Mouse (Mus musculus): ENCODE results near the gene Trappc1. TPM values are rescaled to one million over a fixed set of nuclear protein-coding genes. Genes with fewer than 3 reads are reported as not detected.

Gene Trappc1
- polyA plus RNA-seq, 1 experiment from 2014 or later = 123 TPM

GRCm38 (mm10) chr11:69297799-69298198 is 26.0 kb upstream of the Trappc1 start:
- TF ChIP-seq EP300 (optimal IDR thresholded peaks at IDR 0.05) = no peak
- TF ChIP-seq CTCF (IDR thresholded peaks at IDR 0.05; ENCODE audit: low read depth) = no peak
- Histone ChIP-seq H3K27ac (replicated peaks) (no peak overlapping the region), H3K9ac (ENCODE audit: low read length) (no peak overlapping the region), H3K9me3 (ENCODE audit: control insufficient read depth, low read length) (no peaks in the 10 kb centered on the region), H3K36me3 (ENCODE audit: control insufficient read depth, insufficient read depth, low read length) (peaks cover 2% of the 10 kb centered on the region; the same call in 1 of the 2 replicates), H3K27me3 (ENCODE audit: control insufficient read depth, insufficient read depth, low read length) (no peaks in the 10 kb centered on the region), H3K4me2 (replicated peaks; ENCODE audit: low read depth) (no peak overlapping the region), H3K4me3 (ENCODE audit: low read depth, low read length) (no peak overlapping the region), H3K4me1 (replicated peaks; ENCODE audit: control insufficient read depth, insufficient read depth) (no peaks in the 10 kb centered on the region)
- ATAC-seq (ENCODE audit: low FRiP score, low TSS enrichment) (no peak), DNase-seq (ENCODE audit: low spot score) (no peak)
- WGBS = 90% methylated on average over 2 of the region's 2 CpGs

DNA sequence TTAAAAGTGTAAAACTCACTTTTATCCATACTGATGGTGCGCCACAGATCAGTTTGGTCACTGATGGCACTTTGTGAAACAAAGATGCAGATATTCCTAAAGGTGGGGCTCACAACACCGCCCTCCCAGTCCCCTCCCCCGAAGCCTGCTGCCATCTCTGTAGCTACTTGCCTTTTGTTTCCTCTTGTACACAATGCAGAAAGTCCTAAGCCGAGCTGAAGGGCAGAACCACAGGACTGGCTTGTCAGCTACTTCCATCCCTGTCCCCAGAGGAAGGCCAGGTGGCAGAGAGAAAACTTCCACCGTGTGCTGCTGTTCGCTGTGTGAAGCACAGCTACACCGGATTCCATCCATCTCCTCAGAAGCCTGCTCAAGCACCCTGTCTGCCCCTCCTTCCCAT is 25.5 kb upstream of the Trappc1 start:
- no peak overlapping the region for H3K4me3 ChIP-seq (ENCODE audit: low read depth, low read length)
- WGBS = 73% methylated on average over 7 of the region's 7 CpGs
- no peaks in the 10 kb centered on the region for H3K4me1 ChIP-seq (replicated peaks; ENCODE audit: control insufficient read depth, insufficient read depth)
- no peak overlapping the region for H3K9ac ChIP-seq (ENCODE audit: low read length)
- TF ChIP-seq CTCF (IDR thresholded peaks at IDR 0.05; ENCODE audit: low read depth) (no peak), EP300 (optimal IDR thresholded peaks at IDR 0.05) (no peak)
- no peaks in the 10 kb centered on the region for H3K27me3 ChIP-seq (ENCODE audit: control insufficient read depth, insufficient read depth, low read length)
- peaks cover 3% of the 10 kb centered on the region; the same call in 1 of the 2 replicates for H3K36me3 ChIP-seq (ENCODE audit: control insufficient read depth, insufficient read depth, low read length)
- DNase-seq (ENCODE audit: low spot score) (no peak), ATAC-seq (ENCODE audit: low FRiP score, low TSS enrichment) (no peak)
- H3K4me2 ChIP-seq (replicated peaks; ENCODE audit: low read depth) = no peak overlapping the region
- no peaks in the 10 kb centered on the region for H3K9me3 ChIP-seq (ENCODE audit: control insufficient read depth, low read length)
- H3K27ac ChIP-seq (replicated peaks) = no peak overlapping the region

- no peak overlapping the region for H3K9ac ChIP-seq (ENCODE audit: low read length)
- TF ChIP-seq EP300 (optimal IDR thresholded peaks at IDR 0.05) (no peak), CTCF (IDR thresholded peaks at IDR 0.05; ENCODE audit: low read depth) (no peak)
- no peak overlapping the region for H3K4me3 ChIP-seq (ENCODE audit: low read depth, low read length)
- H3K27ac ChIP-seq (replicated peaks) = no peak overlapping the region
- 72% methylated on average over 7 of the region's 7 CpGs for WGBS
- H3K9me3 ChIP-seq (ENCODE audit: control insufficient read depth, low read length) = no peaks in the 10 kb centered on the region
- H3K4me2 ChIP-seq (replicated peaks; ENCODE audit: low read depth) = no peak overlapping the region
- DNase-seq (ENCODE audit: low spot score) (no peak), ATAC-seq (ENCODE audit: low FRiP score, low TSS enrichment) (no peak)
- H3K27me3 ChIP-seq (ENCODE audit: control insufficient read depth, insufficient read depth, low read length) = no peaks in the 10 kb centered on the region
- no peaks in the 10 kb centered on the region for H3K4me1 ChIP-seq (replicated peaks; ENCODE audit: control insufficient read depth, insufficient read depth)
- peaks cover 10% of the 10 kb centered on the region for H3K36me3 ChIP-seq (ENCODE audit: control insufficient read depth, insufficient read depth, low read length)
These were observed 21.0 kb upstream of the Trappc1 start for GRCm38 (mm10) chr11:69302817-69303216.

- Histone ChIP-seq H3K27ac (replicated peaks) (no peak overlapping the region), H3K4me2 (replicated peaks; ENCODE audit: low read depth) (no peak overlapping the region), H3K4me1 (replicated peaks; ENCODE audit: control insufficient read depth, insufficient read depth) (no peaks in the 10 kb centered on the region), H3K27me3 (ENCODE audit: control insufficient read depth, insufficient read depth, low read length) (no peaks in the 10 kb centered on the region), H3K36me3 (ENCODE audit: control insufficient read depth, insufficient read depth, low read length) (peaks cover 12% of the 10 kb centered on the region), H3K9ac (ENCODE audit: low read length) (no peak overlapping the region), H3K4me3 (ENCODE audit: low read depth, low read length) (no peak overlapping the region), H3K9me3 (ENCODE audit: control insufficient read depth, low read length) (no peaks in the 10 kb centered on the region)
- 91% methylated on average over 9 of the region's 9 CpGs for WGBS
- TF ChIP-seq EP300 (optimal IDR thresholded peaks at IDR 0.05) (no peak), CTCF (IDR thresholded peaks at IDR 0.05; ENCODE audit: low read depth) (no peak)
- DNase-seq (ENCODE audit: low spot score) = no peak
- no peak for ATAC-seq (ENCODE audit: low FRiP score, low TSS enrichment)
These were observed 18.5 kb upstream of the Trappc1 start for GRCm38 (mm10) chr11:69305291-69305690.

- Histone ChIP-seq H3K4me3 (ENCODE audit: low read depth, low read length) (no peak overlapping the region), H3K27me3 (ENCODE audit: control insufficient read depth, insufficient read depth, low read length) (no peaks in the 10 kb centered on the region), H3K36me3 (ENCODE audit: control insufficient read depth, insufficient read depth, low read length) (peaks cover 13% of the 10 kb centered on the region), H3K4me1 (replicated peaks; ENCODE audit: control insufficient read depth, insufficient read depth) (no peaks in the 10 kb centered on the region), H3K9me3 (ENCODE audit: control insufficient read depth, low read length) (no peaks in the 10 kb centered on the region), H3K27ac (replicated peaks) (no peak overlapping the region), H3K4me2 (replicated peaks; ENCODE audit: low read depth) (no peak overlapping the region), H3K9ac (ENCODE audit: low read length) (no peak overlapping the region)
- TF ChIP-seq EP300 (optimal IDR thresholded peaks at IDR 0.05) (no peak), CTCF (IDR thresholded peaks at IDR 0.05; ENCODE audit: low read depth) (no peak)
- WGBS = 89% methylated on average over 2 of the region's 2 CpGs
- DNase-seq (ENCODE audit: low spot score) (no peak), ATAC-seq (ENCODE audit: low FRiP score, low TSS enrichment) (no peak)
These were observed 17.7 kb upstream of the Trappc1 start for GRCm38 (mm10) chr11:69306039-69306438.

GRCm38 (mm10) chr11:69311266-69311665 is 12.5 kb upstream of the Trappc1 start:
- Histone ChIP-seq H3K27me3 (ENCODE audit: control insufficient read depth, insufficient read depth, low read length) (no peaks in the 10 kb centered on the region), H3K4me1 (replicated peaks; ENCODE audit: control insufficient read depth, insufficient read depth) (no peaks in the 10 kb centered on the region), H3K4me3 (ENCODE audit: low read depth, low read length) (no peak overlapping the region), H3K4me2 (replicated peaks; ENCODE audit: low read depth) (no peak overlapping the region), H3K27ac (replicated peaks) (no peak overlapping the region), H3K9ac (ENCODE audit: low read length) (no peak overlapping the region), H3K9me3 (ENCODE audit: control insufficient read depth, low read length) (no peaks in the 10 kb centered on the region), H3K36me3 (ENCODE audit: control insufficient read depth, insufficient read depth, low read length) (peaks cover 16% of the 10 kb centered on the region)
- ATAC-seq (ENCODE audit: low FRiP score, low TSS enrichment) (no peak), DNase-seq (ENCODE audit: low spot score) (no peak)
- TF ChIP-seq CTCF (IDR thresholded peaks at IDR 0.05; ENCODE audit: low read depth) (no peak), EP300 (optimal IDR thresholded peaks at IDR 0.05) (no peak)
- WGBS = 80% methylated on average over 7 of the region's 7 CpGs

Measured in stomach, postnatal 0 days (tissue).